Mouse (Mus musculus) layer of hippocampus, adult 9-11 months (tissue): ENCODE results near the gene Pip4p1.
"Not testable (repeated sequence)": the region's sequence is repeated elsewhere in the genome, so short reads cannot be mapped to it uniquely, and the experiment has no call there.

ENCODE experiments used
- DNase-seq: peaks from one replicate; pipeline ENCODE4 v3.0.0; 2022

Gene Pip4p1

DNA sequence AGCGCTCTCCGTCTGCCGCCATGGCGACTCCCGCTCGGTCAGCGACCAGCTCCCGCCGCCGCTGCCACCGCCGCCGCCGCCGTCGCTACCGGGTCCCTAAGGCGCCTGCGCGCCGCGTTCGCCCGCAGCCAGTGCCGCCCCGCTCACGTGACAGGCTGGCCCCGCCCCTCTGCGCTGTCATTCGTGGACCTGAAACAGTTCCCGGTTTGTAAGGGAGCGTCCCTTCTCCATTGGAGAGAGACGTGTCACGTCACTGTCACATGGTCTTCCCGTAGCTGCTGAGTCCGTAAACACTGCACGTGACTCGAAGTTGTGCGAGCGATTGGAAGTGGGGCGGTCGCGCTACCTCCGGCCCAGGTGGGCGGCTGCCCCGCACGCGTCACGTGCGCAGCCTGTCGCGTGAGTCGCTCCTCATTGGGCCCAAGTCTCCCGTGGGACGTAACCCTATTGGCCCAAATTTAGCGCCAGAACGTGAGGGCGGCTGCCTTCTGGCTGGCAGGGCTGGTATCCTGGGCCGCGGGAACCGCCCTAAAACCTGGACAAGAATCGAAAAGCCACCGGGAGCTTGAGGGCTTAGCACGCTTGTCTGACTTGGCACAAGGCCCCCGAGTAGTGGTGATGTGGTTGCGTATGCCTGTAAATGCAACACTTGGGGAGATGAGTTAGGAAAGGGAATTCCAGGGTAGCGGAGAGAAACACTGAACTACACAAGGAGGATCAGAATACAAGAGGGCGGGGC, at the start of gene Pip4p1, which contains the start of gene Pnp:
Pip4p1 (minus strand) TSS at position 103 of the 739 bp plus-strand sequence.
Pnp (plus strand) TSS at position 329 of the 739 bp plus-strand sequence.
- DNase-seq, result peak; percentile 100

DNA sequence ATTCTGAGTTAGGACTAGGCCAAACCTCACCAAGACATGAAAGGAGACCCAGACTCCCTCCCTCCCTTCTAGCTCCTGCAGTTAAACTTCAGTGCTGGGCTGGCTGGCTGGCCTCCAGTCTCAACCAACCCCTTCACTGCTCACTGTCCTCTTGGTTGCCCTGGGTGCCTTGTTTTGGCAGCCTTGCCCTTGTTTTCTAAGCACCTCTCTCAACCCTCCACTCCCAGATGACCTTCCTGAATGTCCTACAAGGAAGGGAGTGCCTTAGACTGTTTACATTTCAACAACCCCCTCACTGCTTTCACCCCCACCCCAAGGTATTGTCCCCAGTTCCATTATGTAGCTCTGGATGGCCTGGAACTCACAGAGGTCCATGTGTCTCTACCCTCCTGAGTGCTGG, 49.0 kb upstream of the Pip4p1 start:
- DNase-seq, result no peak

DNA sequence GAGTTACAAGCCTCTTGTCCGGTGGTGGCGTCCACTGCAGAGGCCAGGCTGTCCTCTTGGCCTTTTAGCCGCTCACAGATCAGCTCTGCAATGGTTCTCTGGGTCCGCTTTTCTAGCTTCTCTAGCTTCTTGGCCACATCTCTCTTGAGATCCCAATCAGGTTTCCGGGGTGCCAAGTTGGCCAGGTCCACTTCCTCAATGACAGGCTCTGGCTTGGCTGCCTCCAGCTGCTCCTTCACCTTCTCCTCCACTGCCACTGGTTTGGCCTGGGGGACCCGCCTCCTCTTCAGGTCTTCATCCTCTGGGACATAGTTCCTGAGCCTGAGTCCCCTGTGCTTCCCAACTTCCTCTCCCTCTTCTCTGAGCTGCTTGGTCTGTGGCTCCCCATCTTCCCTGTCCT, 47.8 kb upstream of the Pip4p1 start:
- DNase-seq, result not testable (repeated sequence)

DNA sequence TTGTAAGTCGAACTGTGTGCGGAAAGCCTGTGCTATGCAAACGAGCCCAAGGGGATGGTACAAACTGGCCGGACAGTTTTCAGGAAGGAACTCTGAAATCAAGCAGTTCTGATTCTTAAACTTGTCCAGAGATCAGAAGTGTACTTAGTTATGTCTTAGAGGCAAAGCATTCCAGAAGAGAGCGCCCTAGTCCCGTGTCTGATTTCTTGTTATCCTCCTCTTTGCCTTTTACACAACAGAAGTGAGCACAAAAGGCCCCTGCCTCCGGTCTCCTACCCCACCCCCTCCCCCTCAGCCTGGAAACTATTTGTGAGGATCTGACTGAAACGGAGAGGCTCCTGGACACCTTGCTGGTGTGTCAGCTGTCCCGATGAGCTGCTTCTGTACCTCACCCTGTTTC, 46.0 kb upstream of the Pip4p1 start:
- no peak for DNase-seq

DNA sequence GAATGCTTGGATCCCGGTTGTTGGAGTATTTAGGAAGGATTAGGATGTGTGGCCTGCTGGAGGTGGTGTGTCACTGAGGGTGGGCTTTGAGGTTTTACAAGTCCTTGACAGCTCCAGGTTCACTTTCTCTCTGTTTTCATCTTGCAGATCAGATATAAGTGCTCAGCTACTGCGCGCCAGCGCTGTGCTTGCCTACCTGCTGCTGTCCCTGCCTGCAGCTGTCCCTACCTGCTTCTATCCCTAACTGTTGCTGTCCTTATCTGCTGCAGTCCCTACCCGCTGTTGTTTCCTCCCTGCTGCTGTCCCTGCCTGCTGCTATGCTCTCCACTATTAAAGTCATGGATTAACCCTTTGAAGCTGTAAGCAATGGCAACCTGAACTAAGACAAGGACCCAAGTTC, 44.3 kb upstream of the Pip4p1 start:
- no peak for DNase-seq

DNA sequence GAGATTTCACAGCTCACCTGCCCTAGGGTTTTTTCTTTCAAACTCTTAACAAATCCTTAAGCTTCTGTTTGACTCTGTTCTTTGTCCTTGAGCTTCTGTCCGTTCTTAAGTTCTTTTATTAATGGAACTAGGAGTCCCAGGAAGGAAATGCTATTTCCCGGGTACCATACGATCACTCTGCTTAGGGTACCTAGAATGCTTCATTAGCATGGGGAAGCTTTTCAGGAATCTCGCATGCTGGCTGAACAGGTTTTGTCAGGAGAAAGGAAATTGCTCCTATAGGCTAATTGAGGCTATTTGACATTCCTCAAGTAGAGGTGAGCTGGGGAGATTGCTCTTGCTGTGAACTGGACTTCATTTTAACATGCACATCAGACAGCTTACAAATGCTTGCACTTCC, 43.0 kb upstream of the Pip4p1 start:
- DNase-seq, result no peak

DNA sequence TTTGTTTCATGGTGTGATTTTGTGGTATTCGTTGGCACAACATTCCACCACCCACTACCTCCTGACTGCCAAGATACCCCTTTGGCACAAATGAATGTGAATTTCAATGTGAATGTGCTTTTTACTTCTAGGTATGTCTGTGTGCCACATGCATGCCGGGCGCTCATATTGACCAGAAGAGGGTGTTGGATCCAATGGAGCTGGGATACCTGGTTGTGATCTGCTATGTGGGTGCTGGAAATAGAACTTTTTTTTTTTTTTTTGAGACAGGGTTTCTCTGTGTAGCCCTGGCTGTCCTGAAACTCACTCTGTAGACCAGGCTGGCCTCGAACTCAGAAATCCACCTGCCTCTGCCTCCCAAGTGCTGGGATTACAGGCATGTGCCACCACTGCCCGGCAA, 42.4 kb upstream of the Pip4p1 start:
- not testable (repeated sequence) for DNase-seq

DNA sequence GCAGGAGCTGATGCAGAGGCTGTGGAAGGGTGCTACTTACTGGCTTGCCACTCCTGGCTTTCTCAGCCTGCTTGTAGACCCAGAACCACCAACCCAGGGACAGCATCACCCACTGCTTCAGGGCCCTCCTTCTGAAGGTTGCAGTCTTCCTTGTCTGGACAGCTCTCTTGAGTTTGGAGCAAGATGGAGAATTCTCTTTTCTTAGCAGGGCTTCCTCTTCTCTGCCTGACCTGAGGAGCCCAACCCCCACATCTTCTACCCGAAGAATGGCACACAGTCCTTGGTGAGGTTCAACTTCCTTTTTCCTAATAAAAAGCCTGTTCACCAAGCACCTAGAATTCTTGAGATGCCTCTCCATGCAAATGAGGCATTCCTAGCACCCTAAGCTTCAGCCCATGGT, 40.2 kb upstream of the Pip4p1 start:
- DNase-seq, result no peak

DNA sequence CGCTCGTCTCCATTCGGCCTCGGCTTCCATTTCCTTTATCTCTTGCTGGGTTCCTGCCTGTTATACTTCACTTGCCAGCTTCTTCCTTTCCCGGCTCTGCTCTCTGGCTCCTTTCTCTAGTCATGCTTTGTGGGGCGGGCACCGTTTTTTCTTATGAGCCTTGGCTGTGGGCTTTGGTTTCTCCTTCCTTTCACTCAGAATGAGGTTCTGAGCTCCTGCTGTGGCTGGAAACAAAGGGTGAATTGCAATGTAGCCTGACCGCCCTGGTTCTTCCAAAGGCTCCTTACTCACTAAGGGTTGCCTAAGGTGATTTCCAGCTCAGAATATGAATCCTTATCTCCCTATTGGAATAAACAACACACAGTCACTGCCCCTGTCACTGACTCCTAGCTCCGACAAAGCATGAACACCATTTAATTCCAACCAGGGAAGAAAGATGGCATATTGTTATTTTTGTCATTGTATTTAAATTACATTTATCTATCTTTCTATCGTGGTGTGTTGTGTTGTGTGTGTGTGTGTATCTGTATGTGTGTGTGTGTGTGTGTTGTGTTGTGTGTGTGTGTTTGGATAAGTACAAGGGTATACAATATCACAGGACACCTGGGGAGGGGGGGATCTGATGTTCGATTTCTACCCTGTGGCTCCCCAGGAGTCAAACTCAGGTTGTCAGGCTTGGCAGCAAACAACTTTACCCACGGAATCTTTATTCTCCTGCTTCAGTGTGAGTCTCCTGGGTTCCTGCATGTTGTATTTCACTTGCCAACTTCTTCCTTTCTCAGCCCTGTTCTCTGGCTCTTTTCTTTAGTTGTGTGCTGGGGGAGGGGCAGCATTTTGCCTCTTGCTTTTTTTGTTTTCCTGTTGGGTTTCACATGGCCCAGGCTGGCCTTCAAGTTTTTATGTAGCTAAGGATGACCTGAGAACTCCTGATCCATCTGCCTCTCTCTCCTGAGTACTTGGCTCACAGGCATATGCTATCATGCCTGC, 39.2 kb upstream of the Pip4p1 start:
- DNase-seq, result peak; percentile 76

DNA sequence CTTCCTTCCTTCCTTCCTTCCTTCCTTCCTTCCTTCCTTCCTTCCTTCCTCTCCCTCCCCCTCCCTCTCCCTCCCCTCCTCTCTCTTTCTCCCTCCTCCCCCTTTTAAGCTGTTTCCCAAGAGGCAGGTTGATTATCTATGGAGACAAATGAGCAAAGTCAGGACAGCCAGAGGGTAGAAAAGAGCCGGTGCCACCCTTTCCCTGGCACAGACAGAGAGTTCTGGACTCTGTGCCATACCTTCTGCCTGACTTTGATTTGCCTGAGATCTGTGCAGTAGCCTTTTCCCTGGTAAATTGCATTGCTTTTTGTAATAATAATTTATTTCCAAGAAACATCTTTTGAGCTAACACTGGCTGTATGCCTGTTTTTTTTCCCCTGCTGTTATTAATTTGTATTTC, 38.4 kb upstream of the Pip4p1 start:
- DNase-seq, result no peak

DNA sequence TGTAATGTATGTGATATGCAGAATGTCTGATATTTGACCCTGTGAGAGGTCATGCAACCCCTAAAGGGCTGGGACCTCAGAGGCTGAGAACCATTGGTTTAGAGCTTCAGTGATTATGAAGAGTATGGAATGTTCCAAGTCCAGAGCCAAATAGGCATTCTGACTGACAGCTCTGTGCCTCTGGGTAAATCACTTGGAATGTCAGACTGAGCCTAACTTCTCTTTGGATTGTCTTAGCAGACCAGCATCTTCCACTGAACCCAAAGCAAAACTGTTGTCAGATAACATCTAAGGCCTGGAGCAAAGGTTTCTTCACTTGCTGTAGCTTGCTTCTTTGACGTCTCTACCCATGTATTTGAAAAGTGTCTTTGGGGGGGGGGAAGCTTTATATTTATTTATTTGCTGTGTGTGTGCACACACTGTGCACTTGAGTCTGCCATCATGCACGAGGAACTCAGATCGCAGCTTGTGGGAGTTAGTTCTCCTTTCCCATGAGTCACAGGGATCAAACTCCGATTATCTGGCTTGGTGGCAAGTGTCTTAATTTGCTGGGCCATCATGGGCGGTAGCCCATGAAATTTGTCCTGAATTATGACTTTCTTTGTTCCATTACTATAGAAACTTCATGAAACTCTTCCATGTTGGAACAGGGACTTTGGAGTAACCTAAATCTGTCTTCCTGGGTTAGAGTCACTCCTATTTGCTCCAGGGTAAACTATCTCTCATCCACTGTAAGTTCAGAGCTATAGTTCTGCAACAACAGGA, 37.7 kb upstream of the Pip4p1 start:
- DNase-seq, result no peak

DNA sequence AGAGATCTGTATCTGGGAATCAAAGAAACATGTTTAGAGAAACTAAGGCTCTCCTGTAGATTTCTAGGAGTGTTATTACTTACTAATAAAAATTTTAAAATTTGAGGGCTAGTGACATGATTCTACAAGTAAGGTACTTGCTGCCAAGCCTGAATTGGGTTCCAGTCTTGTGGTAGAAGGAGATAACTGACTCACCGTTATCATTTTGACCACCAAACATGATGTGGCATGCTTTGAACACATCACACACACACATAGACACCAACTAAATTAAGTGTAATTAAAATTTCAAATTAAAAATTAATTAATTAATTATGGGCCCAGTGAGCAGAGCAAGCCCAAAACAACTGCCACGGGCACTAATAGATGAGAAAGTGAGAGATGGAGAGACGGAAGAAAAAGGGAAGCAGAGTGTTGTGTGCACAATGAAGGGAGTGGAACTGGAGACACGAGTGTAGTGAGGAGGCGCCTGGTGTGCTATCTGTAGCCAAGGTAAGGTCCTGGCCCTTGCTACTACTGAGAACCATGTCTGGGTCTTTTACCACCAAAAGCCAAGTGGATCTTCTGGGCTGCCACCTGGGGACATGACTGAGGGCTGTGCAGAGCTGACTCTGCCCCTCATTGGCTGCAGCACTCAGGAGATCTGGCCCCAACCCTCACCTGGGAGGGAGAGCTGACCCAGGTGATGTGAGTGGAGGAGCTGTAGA, 27.8 kb upstream of the Pip4p1 start:
- not testable (repeated sequence) for DNase-seq

DNA sequence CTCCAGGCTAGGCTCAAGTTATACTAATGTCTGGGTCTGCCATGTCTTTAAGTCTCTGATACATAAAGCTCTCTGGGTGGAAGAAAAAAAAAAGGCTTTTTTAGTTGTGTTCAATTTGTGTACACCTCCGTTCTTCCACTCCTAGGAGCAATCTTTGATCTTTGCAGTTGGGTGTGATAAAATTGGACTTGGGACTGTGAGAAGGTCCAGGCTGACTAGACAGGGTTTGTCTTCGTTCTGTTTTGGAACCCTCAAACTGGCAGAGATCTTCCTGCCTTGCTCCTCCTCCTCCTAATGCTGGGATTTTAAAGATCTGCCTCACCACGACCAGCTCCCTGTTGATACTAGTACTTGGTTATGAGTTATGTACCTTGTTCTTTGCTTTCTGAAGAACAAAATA, 26.5 kb upstream of the Pip4p1 start:
- not testable (repeated sequence) for DNase-seq

DNA sequence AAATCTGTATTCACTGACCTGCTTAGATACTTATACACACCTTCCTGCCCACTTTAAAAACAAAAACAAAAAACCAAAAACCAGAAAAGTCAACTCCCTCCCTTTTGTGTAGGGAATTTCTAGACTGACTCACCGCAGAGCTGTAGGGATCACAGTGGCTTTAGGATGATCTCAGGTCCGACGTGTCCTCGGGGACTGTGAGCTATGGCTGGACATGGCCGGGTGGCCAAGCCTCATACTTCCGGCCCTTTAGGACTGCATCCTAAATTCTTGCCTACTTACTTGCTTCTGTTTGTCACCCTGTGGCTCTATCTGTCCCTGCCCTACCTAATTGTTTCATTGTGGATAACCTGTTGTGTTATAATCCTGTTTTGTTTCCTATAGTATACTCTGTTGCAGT, 26.1 kb upstream of the Pip4p1 start:
- not testable (repeated sequence) for DNase-seq

DNA sequence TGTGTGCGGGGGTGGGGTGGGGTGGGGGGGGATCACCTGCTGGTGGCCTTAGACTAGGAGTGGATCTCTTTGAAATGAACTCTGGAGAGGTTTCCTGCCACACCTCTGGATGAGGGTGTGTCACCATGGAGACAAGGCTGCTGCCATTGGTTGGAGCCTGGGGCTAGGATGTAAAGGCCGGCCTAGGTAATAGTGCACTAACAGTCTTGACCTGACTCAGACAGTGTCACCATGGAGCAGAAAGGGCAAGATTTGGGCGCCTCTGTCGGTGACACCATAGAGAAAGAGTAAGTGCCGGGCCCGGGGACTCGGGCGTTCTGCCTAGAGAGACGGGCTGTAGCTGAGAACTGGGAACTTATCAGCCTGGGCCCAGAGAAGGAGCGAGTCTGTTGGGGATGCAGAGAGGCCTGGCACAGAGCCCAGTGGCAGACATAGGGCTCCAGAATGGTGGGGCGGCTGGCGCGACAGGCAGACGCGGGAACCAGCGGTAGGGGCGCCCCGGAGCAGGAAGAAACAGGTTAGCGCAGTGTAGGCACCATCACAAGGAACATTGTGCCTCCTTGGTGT, 25.4 kb upstream of the Pip4p1 start, which contains the start of gene Pnp2:
Pnp2 (plus strand) TSS at position 51 of the 567 bp plus-strand sequence.
- DNase-seq, result peak; percentile 41

DNA sequence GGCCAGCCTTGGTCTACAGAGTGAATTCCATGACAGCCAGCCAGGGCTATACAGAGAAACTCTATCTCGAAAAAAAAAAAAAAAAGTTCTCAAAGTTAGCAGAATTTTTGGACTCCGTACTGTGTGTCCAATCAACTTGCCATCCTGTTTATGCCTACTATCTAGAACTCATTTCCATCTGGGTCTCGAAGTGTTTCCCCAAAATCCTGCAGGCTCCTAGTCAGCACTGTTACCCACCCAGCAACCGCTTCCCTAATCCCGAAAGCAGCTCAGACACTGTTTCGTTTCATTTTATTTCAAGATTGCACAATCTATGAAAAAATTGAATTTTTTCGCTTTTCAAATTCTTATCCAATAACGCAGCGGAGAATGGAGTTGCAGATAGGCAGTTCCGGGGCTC, 24.8 kb upstream of the Pip4p1 start:
- DNase-seq, result no peak

DNA sequence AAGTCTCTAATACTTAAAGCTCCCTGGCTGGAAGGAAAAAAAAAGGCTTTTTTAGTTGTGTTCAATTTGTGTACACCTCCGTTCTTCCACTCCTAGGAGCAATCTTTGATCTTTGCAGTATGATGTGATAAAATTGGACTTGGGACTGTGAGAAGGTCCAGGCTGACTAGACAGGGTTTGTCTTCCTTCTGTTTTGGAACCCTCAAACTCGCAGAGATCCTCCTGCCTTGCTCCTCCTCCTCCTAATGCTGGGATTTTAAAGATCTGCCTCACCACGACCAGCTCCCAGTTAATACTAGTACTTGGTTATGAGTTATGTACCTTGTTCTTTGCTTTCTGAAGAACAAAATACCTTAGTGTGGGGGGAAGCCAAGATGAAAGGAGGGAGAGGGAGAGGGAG, 14.9 kb upstream of the Pip4p1 start:
- not testable (repeated sequence) for DNase-seq

DNA sequence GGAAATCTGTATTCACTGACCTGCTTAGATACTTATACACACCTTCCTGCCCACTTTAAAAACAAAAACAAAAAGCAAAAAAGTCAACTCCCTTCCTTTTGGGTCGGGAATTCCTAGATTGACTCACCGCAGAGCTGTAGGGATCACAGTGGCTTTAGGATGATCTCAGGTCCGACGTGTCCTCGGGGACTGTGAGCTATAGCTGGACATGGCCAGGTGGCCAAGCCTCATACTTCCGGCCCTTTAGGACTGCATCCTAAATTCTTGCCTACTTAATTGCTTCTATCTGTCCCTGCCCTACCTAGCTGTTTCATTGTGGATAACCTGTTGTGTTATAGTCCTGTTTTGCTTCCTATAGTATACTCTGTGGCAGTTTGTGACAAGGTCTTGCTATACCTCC, 14.4 kb upstream of the Pip4p1 start:
- DNase-seq, result not testable (repeated sequence)

DNA sequence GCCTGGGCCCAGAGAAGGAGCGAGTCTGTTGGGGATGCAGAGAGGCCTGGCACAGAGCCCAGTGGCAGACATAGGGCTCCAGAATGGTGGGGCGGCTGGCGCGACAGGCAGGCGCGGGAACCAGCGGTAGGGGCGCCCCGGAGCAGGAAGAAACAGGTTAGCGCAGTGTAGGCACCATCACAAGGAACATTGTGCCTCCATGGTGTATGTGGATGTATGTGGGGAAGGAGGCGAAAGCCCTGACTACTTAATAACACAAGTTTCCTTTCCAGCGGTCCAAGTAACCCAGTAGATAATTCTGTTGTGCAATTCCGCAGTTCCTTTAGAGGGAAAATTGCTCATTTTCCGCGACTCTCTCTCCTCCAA, 14.0 kb upstream of the Pip4p1 start:
- not testable (repeated sequence) for DNase-seq

DNA sequence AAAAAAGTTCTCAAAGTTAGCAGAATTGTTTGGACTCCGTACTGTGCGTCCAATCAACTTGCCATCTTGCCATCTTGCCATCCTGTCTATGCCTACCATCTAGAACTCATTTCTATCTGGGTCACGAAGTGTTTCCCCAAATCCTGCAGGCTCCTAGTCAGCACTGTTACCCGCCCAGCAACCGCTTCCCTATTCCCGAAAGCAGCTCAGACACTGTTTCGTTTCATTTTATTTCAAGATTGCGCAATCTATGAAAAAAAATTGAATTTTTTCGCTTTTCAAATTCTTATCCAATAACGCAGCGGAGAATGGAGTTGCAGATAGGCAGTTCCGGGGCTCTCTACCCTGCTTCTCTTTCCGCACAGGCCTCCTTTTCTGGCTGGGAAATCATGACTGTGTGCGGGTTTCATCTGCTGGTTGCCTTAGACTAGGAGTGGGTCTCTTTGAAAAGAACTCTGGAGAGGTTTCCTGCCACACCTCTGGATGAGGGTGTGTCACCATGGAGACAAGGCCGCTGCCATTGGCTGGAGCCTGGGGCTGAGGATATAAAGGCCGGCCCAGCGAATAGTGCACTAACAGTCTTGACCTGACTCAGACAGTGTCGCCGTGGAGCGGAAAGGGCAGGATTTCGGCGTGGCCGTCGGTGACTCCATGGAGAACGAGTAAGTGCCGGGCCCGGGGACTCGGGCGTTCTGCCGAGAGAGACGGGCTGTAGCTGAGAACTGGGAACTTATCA, 13.4 kb upstream of the Pip4p1 start, which contains the start of gene Gm49342:
Gm49342 (plus strand) TSS at position 586 of the 736 bp plus-strand sequence.
- peak; percentile 93 for DNase-seq

DNA sequence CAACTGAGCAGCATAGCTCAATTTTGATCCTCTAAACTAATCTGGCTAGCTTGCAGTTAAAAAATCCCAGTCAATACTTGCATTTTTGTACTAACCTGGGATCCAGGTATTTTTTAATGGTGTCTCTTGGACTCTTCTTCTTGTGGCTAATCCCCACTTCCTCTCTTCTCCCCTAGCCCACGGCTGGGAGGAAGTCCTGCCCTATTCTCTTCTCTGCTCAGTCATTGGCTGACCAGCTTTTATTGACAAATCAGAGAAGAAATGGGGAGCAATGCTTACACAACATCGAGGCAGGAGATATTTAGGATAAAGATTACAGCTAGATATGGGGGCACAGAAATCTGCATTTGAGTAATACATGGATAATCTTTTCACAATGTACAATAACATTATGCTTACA, 8.3 kb upstream of the Pip4p1 start:
- no peak for DNase-seq
